Mouse (Mus musculus): ENCODE measurements around the gene Reep3. TPM values are rescaled to one million over a fixed set of nuclear protein-coding genes. Genes with fewer than 3 reads are reported as not detected.
A peak's percentile ranks its signal among the peaks of the same experiment; 100 is the strongest.
"Not testable (repeated sequence)": the region's sequence is repeated elsewhere in the genome, so short reads cannot be mapped to it uniquely, and the experiment has no call there.

The Reep3 gene
- polyA plus RNA-seq, 1 experiment from 2014 or later, result 77.4 TPM

DNA sequence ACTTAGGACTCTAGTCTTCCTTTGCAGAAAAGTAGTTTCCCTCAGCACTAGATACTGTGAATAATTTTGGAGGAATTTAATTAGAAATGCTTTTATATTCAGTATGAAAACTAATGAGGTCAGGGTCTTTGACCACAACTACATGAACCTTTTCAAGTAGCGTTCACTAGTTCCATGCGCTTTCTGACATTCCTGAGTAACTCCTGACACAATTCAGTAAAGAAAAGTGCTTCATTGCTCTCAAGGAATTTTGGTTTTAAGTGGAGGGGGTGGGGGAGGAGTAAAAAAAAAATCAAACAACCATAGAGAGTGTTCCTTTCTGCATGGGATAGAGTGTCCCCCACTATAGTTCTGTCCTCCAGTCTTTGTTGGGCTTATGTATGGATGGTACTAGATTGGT is 23.9 kb upstream of the Reep3 start:
- Histone ChIP-seq H3K4me3 (ENCODE audit: low read depth, low read length) (no peak overlapping the region), H3K4me1 (replicated peaks; ENCODE audit: control insufficient read depth, insufficient read depth, low read length) (peaks cover 5% of the 10 kb centered on the region), H3K27me3 (replicated peaks; ENCODE audit: control insufficient read depth, insufficient read depth, low read length) (no peaks in the 10 kb centered on the region), H3K9me3 (ENCODE audit: control insufficient read depth) (no peaks in the 10 kb centered on the region), H3K4me2 (replicated peaks; ENCODE audit: low read depth) (no peak overlapping the region), H3K36me3 (ENCODE audit: control insufficient read depth, insufficient read depth) (no peaks in the 10 kb centered on the region), H3K9ac (ENCODE audit: low read depth, low read length) (no peak overlapping the region), H3K27ac (ENCODE audit: low read depth, low read length) (no peak overlapping the region)
- ATAC-seq, result no peak
- WGBS, result 85% methylated on average over 2 of the region's 2 CpGs
- TF ChIP-seq CTCF (IDR thresholded peaks at IDR 0.05; ENCODE audit: low read depth), result no peak

DNA sequence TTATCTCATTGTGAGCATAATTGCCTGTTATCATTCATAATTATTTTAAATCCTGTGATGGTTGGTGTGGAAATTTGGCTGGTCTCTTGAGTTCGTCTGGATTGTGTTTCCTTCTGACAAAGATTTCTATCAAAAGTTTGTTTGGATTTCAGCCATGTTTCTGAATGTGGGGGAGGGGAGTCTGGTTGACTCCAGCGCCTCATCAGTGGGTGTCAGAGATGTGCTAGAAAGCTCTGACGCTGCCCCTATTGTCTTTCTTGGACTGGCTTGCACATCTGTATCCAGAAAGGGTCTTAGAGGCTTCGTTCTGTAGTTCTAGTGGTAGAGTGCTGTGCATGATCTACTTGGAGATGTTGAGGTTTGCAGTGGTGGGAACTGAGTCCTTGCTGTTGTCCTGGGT is 23.4 kb upstream of the Reep3 start:
- no peaks in the 10 kb centered on the region for H3K27me3 ChIP-seq (replicated peaks; ENCODE audit: control insufficient read depth, insufficient read depth, low read length)
- no peak for TF ChIP-seq CTCF (IDR thresholded peaks at IDR 0.05; ENCODE audit: low read depth)
- H3K36me3 ChIP-seq (ENCODE audit: control insufficient read depth, insufficient read depth), result no peaks in the 10 kb centered on the region
- WGBS, result 57% methylated on average over 4 of the region's 4 CpGs
- no peak overlapping the region for H3K4me3 ChIP-seq (ENCODE audit: low read depth, low read length)
- H3K9ac ChIP-seq (ENCODE audit: low read depth, low read length), result no peak overlapping the region
- no peak overlapping the region for H3K4me2 ChIP-seq (replicated peaks; ENCODE audit: low read depth)
- ATAC-seq, result no peak
- H3K27ac ChIP-seq (ENCODE audit: low read depth, low read length), result no peak overlapping the region
- H3K9me3 ChIP-seq (ENCODE audit: control insufficient read depth), result no peaks in the 10 kb centered on the region
- H3K4me1 ChIP-seq (replicated peaks; ENCODE audit: control insufficient read depth, insufficient read depth, low read length), result peaks cover 5% of the 10 kb centered on the region

DNA sequence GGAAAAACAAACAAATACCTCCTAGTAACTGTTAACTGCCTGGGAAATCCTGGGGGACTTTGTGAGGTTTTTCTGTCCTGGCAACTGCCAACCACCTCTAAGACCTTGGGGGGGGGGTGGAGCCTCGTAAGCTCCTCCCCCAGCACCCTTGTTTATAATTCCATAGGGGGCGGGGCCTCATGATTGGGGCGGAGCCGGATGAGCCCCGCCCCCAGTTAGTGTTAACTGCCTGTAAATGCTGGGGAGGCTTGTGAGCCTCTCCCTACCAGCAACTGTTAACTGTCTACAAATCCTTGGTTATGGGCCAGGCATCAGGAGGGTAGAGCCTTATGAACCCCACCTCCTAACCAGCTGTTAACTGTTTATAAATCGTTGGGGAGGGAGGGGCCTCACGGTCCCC is 22.5 kb upstream of the Reep3 start:
- Histone ChIP-seq H3K4me2 (replicated peaks; ENCODE audit: low read depth) (no peak overlapping the region), H3K4me3 (ENCODE audit: low read depth, low read length) (no peak overlapping the region), H3K36me3 (ENCODE audit: control insufficient read depth, insufficient read depth) (no peaks in the 10 kb centered on the region), H3K27ac (ENCODE audit: low read depth, low read length) (no peak overlapping the region), H3K9ac (ENCODE audit: low read depth, low read length) (no peak overlapping the region), H3K27me3 (replicated peaks; ENCODE audit: control insufficient read depth, insufficient read depth, low read length) (no peaks in the 10 kb centered on the region), H3K9me3 (ENCODE audit: control insufficient read depth) (no peaks in the 10 kb centered on the region), H3K4me1 (replicated peaks; ENCODE audit: control insufficient read depth, insufficient read depth, low read length) (peaks cover 5% of the 10 kb centered on the region)
- WGBS, result 40% methylated on average over 7 of the region's 7 CpGs
- ATAC-seq, result peak; percentile 28; the same call in 1 of the 2 replicates
- TF ChIP-seq CTCF (IDR thresholded peaks at IDR 0.05; ENCODE audit: low read depth), result no peak

DNA sequence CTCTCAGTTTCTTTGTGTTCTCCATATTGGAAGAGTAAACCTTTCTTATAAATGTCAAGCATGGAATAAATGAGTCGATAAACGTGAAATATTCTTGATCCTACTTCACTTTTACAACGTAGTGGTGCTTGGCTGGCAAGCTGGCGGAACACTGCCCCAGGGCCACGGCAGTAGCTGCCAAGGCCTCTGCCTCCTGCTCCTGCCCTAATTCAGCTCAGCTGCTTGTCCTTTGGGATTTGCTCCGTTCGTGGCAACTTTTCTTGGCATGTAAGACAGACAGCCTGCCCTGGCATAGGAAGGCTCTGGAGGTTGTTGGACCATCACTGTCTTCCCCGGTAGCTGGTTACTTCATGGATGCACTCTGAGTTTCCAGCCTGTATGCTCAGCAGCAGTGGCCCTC is 19.5 kb upstream of the Reep3 start:
- no peaks in the 10 kb centered on the region for H3K9me3 ChIP-seq (ENCODE audit: control insufficient read depth)
- no peaks in the 10 kb centered on the region for H3K27me3 ChIP-seq (replicated peaks; ENCODE audit: control insufficient read depth, insufficient read depth, low read length)
- 70% methylated on average over 8 of the region's 8 CpGs for WGBS
- no peaks in the 10 kb centered on the region for H3K36me3 ChIP-seq (ENCODE audit: control insufficient read depth, insufficient read depth)
- no peak overlapping the region for H3K27ac ChIP-seq (ENCODE audit: low read depth, low read length)
- H3K4me3 ChIP-seq (ENCODE audit: low read depth, low read length), result no peak overlapping the region
- no peak overlapping the region for H3K4me2 ChIP-seq (replicated peaks; ENCODE audit: low read depth)
- ATAC-seq, result no peak
- peaks cover 5% of the 10 kb centered on the region for H3K4me1 ChIP-seq (replicated peaks; ENCODE audit: control insufficient read depth, insufficient read depth, low read length)
- no peak for TF ChIP-seq CTCF (IDR thresholded peaks at IDR 0.05; ENCODE audit: low read depth)
- H3K9ac ChIP-seq (ENCODE audit: low read depth, low read length), result no peak overlapping the region

DNA sequence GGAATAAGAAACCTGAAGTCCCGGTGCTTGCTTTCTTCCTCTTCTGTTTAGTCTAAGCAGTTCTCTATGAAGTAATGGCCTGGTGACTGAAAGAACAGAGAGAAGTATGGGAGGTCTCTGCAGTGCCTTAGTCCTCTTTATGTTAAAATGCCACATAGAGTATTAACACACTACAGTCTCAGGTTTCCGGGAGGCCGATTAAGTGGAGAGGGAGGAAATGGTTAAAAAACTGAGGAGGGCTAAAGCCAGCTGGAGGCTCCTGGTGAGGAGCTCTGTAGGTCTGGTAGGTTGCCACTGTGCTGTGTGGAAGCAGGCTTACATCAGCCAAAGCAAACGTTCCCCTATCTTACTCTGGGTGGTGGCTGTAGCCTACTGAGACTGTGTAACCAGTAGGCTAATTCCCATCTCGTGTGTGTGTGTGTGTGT is 18.9 kb upstream of the Reep3 start:
- Histone ChIP-seq H3K4me1 (replicated peaks; ENCODE audit: control insufficient read depth, insufficient read depth, low read length) (peaks cover 5% of the 10 kb centered on the region), H3K27me3 (replicated peaks; ENCODE audit: control insufficient read depth, insufficient read depth, low read length) (no peaks in the 10 kb centered on the region), H3K36me3 (ENCODE audit: control insufficient read depth, insufficient read depth) (no peaks in the 10 kb centered on the region), H3K9ac (ENCODE audit: low read depth, low read length) (no peak overlapping the region), H3K27ac (ENCODE audit: low read depth, low read length) (peak overlapping the region; percentile 46; the same call in 1 of the 2 replicates), H3K4me3 (ENCODE audit: low read depth, low read length) (no peak overlapping the region), H3K9me3 (ENCODE audit: control insufficient read depth) (no peaks in the 10 kb centered on the region), H3K4me2 (replicated peaks; ENCODE audit: low read depth) (no peak overlapping the region)
- ATAC-seq, result 0 out of 2 replicates have a peak, but pooled peaks have one; percentile 20
- no peak for TF ChIP-seq CTCF (IDR thresholded peaks at IDR 0.05; ENCODE audit: low read depth)
- 27% methylated on average over 5 of the region's 5 CpGs for WGBS

DNA sequence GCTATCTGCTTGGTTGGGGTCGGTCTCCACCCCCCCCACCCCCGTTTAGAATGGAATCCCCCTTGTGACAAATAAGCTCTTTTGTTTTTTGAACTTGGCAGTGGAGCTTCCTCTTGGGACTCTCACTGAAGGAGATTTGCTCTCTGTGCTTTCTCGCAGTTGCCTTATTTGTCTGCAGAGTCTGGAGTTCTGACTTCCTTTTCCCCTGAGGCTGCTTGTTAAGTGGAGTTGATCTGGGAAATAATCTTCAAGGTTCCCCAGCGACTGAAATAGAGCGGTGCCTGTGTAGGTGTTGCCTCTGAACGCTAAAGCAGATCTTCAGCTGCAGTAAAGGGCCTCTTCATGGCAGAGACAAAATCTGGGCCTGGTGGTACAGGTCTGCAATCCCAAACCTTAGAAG is 18.4 kb upstream of the Reep3 start:
- Histone ChIP-seq H3K9me3 (ENCODE audit: control insufficient read depth) (no peaks in the 10 kb centered on the region), H3K27me3 (replicated peaks; ENCODE audit: control insufficient read depth, insufficient read depth, low read length) (no peaks in the 10 kb centered on the region), H3K9ac (ENCODE audit: low read depth, low read length) (no peak overlapping the region), H3K4me3 (ENCODE audit: low read depth, low read length) (no peak overlapping the region), H3K4me2 (replicated peaks; ENCODE audit: low read depth) (no peak overlapping the region), H3K36me3 (ENCODE audit: control insufficient read depth, insufficient read depth) (no peaks in the 10 kb centered on the region), H3K4me1 (replicated peaks; ENCODE audit: control insufficient read depth, insufficient read depth, low read length) (peaks cover 4% of the 10 kb centered on the region), H3K27ac (ENCODE audit: low read depth, low read length) (peak overlapping the region; percentile 46; the same call in 1 of the 2 replicates)
- no peak for ATAC-seq
- TF ChIP-seq CTCF (IDR thresholded peaks at IDR 0.05; ENCODE audit: low read depth), result no peak
- WGBS, result 27% methylated on average over 6 of the region's 6 CpGs

DNA sequence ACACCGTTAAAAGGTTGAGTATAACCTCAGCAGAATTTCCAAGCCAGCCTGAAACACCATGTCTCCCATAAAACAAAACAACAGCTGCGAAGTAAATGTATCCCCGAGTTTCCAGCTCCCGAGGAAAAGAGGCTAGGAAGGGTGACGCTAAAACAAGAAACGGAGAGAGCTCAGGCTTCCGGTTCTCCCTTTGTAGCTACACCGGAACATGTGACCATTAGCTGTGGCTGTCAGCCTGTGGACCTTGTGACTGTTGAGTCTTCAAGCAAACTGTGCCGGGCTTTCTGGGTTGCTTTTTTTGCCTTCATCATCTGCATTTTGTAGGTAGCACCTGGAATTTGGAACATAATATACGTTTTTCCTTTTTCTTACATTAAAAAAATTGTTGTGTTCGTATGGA is 17.1 kb upstream of the Reep3 start:
- no peak for TF ChIP-seq CTCF (IDR thresholded peaks at IDR 0.05; ENCODE audit: low read depth)
- Histone ChIP-seq H3K27ac (ENCODE audit: low read depth, low read length) (no peak overlapping the region), H3K9me3 (ENCODE audit: control insufficient read depth) (no peaks in the 10 kb centered on the region), H3K27me3 (replicated peaks; ENCODE audit: control insufficient read depth, insufficient read depth, low read length) (no peaks in the 10 kb centered on the region), H3K36me3 (ENCODE audit: control insufficient read depth, insufficient read depth) (no peaks in the 10 kb centered on the region), H3K9ac (ENCODE audit: low read depth, low read length) (no peak overlapping the region), H3K4me1 (replicated peaks; ENCODE audit: control insufficient read depth, insufficient read depth, low read length) (no peaks in the 10 kb centered on the region; the same call in none of the 2 replicates), H3K4me3 (ENCODE audit: low read depth, low read length) (no peak overlapping the region), H3K4me2 (replicated peaks; ENCODE audit: low read depth) (no peak overlapping the region)
- 84% methylated on average over 11 of the region's 11 CpGs for WGBS
- ATAC-seq, result no peak

DNA sequence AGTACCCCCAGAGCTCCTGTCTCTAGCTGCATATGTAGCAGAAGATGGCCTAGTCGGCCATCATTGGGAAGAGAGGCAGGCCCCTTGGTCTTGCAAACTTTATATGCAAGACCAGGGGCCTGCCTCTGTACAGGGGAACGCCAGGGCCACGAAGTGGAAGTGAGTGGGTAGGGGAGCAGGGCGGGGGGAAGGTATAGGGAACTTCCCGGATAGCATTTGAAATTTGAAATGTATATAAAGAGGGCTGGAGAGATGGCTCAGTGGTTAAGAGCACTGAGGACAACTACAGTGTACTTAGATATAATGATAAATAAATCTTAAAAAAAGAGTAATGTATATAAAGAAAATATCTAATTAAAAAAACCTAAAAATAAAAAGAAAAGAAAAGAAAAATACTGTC is 16.2 kb upstream of the Reep3 start:
- H3K4me2 ChIP-seq (replicated peaks; ENCODE audit: low read depth); ATAC-seq; H3K4me1 ChIP-seq (replicated peaks; ENCODE audit: control insufficient read depth, insufficient read depth, low read length); H3K9ac ChIP-seq (ENCODE audit: low read depth, low read length); H3K27me3 ChIP-seq (replicated peaks; ENCODE audit: control insufficient read depth, insufficient read depth, low read length); H3K9me3 ChIP-seq (ENCODE audit: control insufficient read depth); H3K4me3 ChIP-seq (ENCODE audit: low read depth, low read length); H3K27ac ChIP-seq (ENCODE audit: low read depth, low read length); H3K36me3 ChIP-seq (ENCODE audit: control insufficient read depth, insufficient read depth): not testable (repeated sequence)
- 82% methylated on average over 5 of the region's 5 CpGs for WGBS

Measured in intestine, postnatal 0 days (tissue).